Mouse (Mus musculus): ENCODE data around the gene Nus1. TPM values are rescaled to one million over a fixed set of nuclear protein-coding genes. Genes with fewer than 3 reads are reported as not detected.
A peak's percentile ranks its signal among the peaks of the same experiment; 100 is the strongest.

Gene Nus1
- 7.9 and 8.8 TPM in 2 replicates for polyA plus RNA-seq (2015; fragmentation: Nextera tagmentation; extraction: Ambion mirVana)

DNA sequence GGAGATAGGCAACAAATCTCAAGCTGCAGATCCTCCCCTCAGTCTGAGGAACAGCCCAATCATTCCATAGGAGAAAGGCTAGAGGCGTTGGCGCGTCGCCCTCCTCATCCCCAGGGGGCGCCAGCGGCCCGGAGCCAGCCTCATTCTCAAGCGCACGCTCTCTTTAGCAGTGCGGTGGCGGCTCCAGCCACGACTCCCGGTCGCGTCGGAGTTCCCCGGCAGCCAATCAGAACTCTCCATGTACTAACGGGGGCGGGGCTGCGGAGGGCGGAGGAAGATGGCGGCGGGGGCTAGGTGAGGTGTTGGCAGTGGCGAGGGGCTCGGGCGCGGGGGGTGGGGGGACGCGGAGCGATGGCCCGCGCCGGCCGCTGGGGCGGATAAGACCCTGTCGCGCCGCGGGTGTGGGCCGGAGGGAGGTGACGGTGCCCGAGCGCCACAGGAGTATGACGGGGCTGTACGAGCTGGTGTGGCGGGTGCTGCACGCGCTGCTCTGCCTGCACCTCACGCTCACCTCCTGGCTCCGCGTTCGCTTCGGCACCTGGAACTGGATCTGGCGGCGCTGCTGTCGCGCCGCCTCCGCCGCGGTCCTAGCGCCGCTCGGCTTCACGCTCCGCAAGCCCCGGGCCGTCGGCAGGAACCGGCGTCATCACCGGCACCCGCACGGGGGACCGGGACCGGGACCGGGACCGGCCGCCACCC lies at the start of gene Nus1:
Nus1 (plus strand) TSS at position 249 of the 699 bp plus-strand sequence.
- Histone ChIP-seq H3K9ac (peak within 1 kb of the TSS; percentile 93), H3K4me2 (peak within 1 kb of the TSS; percentile 67), H3K27me3 (no peaks in the 10 kb centered on the region), H3K9me3 (replicated peaks) (no peaks in the 10 kb centered on the region), H3K27ac (peak within 1 kb of the TSS; percentile 97), H3K4me1 (replicated peaks) (peaks cover 36% of the 10 kb centered on the region), H3K36me3 (no peaks in the 10 kb centered on the region), H3K4me3 (peak within 1 kb of the TSS; percentile 100)
- WGBS, result under 1% methylated on average over 51 of the region's 79 CpGs
- peak; percentile 98 for ATAC-seq (replicated peaks; ENCODE audit: insufficient number of reproducible peaks, insufficient read depth, low FRiP score, low read depth)

DNA sequence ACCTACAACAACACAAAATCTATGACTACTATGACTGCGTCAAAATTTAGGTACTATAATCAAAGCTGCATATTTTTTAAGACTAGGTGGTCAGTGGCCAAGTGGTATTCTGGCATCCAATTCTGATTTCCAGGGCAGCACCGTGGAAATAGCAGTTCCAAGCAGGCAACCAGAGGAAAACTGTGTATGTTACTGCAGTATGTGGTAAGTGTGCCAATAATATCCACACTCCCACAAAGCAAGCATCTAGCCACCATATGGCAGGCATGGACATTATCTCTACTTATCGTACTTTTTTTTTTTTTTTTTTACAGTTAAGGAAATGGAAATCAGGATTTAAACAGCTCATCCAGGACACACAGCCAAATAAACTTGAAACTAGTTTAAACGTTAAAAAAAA lies 49.0 kb upstream of the Nus1 start:
- 71% methylated on average over 4 of the region's 4 CpGs for WGBS
- Histone ChIP-seq H3K9me3 (replicated peaks) (no peaks in the 10 kb centered on the region), H3K27me3 (no peaks in the 10 kb centered on the region), H3K36me3 (no peaks in the 10 kb centered on the region), H3K4me3 (no peak overlapping the region), H3K27ac (no peak overlapping the region), H3K4me1 (replicated peaks) (no peaks in the 10 kb centered on the region), H3K4me2 (no peak overlapping the region), H3K9ac (no peak overlapping the region)
- no peak for ATAC-seq (replicated peaks; ENCODE audit: insufficient number of reproducible peaks, insufficient read depth, low FRiP score, low read depth)

DNA sequence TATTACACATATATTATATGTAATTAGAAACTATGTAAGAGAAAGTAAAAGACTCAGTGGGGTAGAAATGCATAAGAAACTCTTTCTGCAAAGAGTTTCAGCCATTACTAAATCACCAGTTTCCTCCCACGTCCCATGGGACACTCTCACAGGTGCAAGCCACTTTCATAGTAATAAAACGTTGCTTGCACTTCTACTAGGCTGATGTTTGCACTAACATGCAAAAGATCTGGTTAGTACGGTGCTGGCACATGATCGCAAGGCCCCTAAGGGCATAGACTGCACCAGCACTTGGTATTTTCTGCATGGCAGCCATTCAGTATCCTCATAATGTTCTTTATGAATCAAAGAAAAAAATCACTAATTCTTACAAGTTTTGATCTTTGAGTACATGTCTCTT lies 43.5 kb upstream of the Nus1 start:
- Histone ChIP-seq H3K9me3 (replicated peaks) (no peaks in the 10 kb centered on the region), H3K4me2 (no peak overlapping the region), H3K4me1 (replicated peaks) (no peaks in the 10 kb centered on the region), H3K9ac (no peak overlapping the region), H3K27ac (no peak overlapping the region), H3K27me3 (no peaks in the 10 kb centered on the region), H3K4me3 (no peak overlapping the region), H3K36me3 (no peaks in the 10 kb centered on the region)
- 82% methylated on average over 4 of the region's 4 CpGs for WGBS
- ATAC-seq (replicated peaks; ENCODE audit: insufficient number of reproducible peaks, insufficient read depth, low FRiP score, low read depth), result no peak

DNA sequence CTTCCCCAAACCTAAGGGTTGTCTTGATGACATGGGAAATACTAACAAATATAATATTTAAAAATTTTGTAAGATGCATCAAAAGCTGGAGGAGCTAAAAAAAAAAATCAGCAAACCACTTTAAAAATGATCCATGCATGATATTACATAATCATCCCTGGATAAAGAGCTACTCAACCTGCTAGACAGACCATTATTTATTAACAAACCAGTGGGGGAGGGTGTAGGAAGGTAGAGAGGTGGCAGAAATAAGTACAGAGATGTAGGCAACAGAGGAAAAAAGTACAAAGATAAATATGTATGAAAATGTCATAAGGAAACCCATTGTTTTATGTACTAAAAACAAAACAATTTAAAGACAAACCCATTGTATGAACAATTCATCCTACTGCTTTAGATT lies 42.7 kb upstream of the Nus1 start:
- no peaks in the 10 kb centered on the region for H3K27me3 ChIP-seq
- ATAC-seq (replicated peaks; ENCODE audit: insufficient number of reproducible peaks, insufficient read depth, low FRiP score, low read depth), result no peak
- no peak overlapping the region for H3K9ac ChIP-seq
- no peak overlapping the region for H3K4me3 ChIP-seq
- no peak overlapping the region for H3K4me2 ChIP-seq
- H3K36me3 ChIP-seq, result no peaks in the 10 kb centered on the region
- H3K4me1 ChIP-seq (replicated peaks), result no peaks in the 10 kb centered on the region; the same call in 1 of the 2 replicates
- H3K9me3 ChIP-seq (replicated peaks), result no peaks in the 10 kb centered on the region
- no peak overlapping the region for H3K27ac ChIP-seq

DNA sequence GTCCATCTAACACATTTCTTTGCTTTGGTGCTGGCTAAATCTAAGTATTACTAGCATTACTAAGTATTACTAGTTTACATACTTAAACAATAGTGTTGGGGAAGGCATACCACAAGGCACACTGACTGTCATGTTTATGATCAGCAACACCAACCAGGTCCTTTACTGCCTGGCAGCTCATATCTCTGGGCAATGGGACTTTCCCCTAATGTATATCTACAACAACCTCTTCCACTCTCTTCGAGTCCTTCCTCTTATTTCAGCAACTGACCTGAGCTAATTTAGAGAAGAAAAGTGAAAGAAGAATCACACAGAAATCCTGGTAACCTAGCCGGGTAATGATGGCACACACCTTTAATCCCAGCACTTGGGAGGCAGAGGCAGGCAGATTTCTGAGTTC lies 40.9 kb upstream of the Nus1 start:
- Histone ChIP-seq H3K4me3 (no peak overlapping the region), H3K9me3 (replicated peaks) (no peaks in the 10 kb centered on the region), H3K4me1 (replicated peaks) (peaks cover 6% of the 10 kb centered on the region; the same call in 1 of the 2 replicates), H3K4me2 (no peak overlapping the region), H3K27me3 (no peaks in the 10 kb centered on the region), H3K9ac (no peak overlapping the region), H3K36me3 (no peaks in the 10 kb centered on the region), H3K27ac (no peak overlapping the region)
- no peak for ATAC-seq (replicated peaks; ENCODE audit: insufficient number of reproducible peaks, insufficient read depth, low FRiP score, low read depth)
- WGBS, result 74% methylated on average over 2 of the region's 2 CpGs

DNA sequence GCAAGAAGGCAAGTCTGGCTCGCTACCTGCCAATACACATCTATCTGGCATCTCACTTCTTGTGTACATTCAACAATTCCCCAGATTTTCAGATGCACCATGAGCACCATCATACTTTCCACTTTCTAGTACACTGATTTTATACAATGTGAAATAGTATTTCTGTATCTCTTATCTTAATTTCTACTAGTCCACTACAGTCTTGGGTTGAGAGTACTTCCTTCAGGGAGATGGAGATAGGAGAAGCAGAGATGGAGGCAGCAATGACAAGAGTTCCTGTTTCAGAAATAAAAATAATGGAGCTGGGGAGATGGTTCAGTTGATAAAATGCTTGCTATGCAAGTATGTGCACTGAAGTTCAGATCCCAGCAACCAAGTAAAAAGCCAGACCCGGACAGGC lies 39.5 kb upstream of the Nus1 start:
- no peak overlapping the region for H3K27ac ChIP-seq
- no peak overlapping the region for H3K4me2 ChIP-seq
- no peaks in the 10 kb centered on the region for H3K27me3 ChIP-seq
- H3K36me3 ChIP-seq, result no peaks in the 10 kb centered on the region
- 91% methylated on average over 2 of the region's 2 CpGs for WGBS
- peaks cover 9% of the 10 kb centered on the region for H3K4me1 ChIP-seq (replicated peaks)
- no peak for ATAC-seq (replicated peaks; ENCODE audit: insufficient number of reproducible peaks, insufficient read depth, low FRiP score, low read depth)
- H3K9me3 ChIP-seq (replicated peaks), result no peaks in the 10 kb centered on the region
- H3K4me3 ChIP-seq, result no peak overlapping the region
- no peak overlapping the region for H3K9ac ChIP-seq

DNA sequence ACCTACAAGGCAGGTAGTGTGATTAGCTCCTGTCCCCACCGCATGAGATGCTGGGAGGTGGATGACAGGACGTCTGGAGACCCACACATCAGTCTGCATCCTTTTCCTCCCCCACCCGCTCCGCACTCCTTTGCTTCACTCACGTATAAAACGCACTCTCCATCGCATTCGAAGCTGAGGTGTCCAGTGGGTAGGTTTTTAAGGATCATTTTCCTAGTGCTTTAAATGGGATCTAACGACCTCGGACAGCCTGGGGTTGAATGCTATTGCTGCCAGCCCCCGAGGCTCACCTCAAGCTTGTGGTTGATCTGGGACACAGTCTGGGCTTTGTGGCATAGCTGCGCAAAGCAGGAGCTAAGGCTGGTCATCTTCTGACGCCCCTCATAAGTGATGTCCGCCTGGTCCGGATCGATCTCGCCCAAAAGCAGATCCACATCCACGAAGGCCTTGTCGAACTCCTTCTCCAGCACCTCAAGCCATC lies 36.0 kb upstream of the Nus1 start:
- peak; percentile 15; the same call in 1 of the 2 replicates for ATAC-seq (replicated peaks; ENCODE audit: insufficient number of reproducible peaks, insufficient read depth, low FRiP score, low read depth)
- Histone ChIP-seq H3K9ac (peak overlapping the region; percentile 81), H3K4me3 (peak overlapping the region; percentile 81), H3K27ac (peak overlapping the region; percentile 87), H3K9me3 (replicated peaks) (no peaks in the 10 kb centered on the region), H3K4me2 (peak overlapping the region; percentile 88), H3K27me3 (no peaks in the 10 kb centered on the region), H3K36me3 (no peaks in the 10 kb centered on the region), H3K4me1 (replicated peaks) (peaks cover 12% of the 10 kb centered on the region)
- under 1% methylated on average over 19 of the region's 19 CpGs for WGBS

DNA sequence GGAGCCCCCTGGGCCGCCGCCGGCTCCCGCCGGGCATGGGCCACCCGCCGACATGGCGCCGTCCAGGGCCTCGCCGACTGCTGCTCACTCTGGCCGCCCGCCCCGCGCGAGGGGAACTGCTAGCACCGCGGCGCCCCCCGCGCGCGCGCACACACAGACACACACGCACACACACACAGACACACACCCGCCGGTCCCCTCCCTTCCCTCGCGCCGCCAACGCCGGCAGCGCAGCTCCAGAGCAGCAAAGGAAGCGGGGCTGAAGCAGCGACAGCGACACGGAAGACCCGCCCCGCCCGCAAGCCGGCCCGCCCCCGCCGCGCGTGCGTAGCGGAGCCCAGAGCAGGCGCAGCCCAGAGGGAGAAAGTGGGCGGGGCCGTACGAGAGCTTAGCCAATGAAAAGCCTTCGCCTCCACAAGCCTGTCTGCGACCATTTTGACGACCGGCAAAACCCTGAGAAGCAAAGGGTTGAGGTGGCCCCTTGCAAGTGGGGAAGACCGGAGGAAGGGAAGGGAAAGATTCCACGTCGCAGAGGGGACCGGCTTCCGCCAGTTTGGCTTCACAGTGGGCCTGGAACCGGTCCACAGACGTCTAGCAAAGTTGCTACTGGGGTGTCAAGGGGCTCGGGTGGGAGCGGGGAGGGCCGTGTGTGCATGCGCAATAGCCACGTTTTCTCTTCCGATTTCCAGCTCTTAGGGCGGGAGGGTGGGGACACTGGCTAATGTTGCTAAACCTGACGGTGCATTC lies 35.3 kb upstream of the Nus1 start, which contains the start of gene Gopc:
Gopc (minus strand) TSS at position 280 of the 747 bp plus-strand sequence.
- Histone ChIP-seq H3K27me3 (no peaks in the 10 kb centered on the region), H3K9ac (peak within 1 kb of the TSS; percentile 81), H3K4me3 (peak within 1 kb of the TSS; percentile 81), H3K27ac (peak within 1 kb of the TSS; percentile 97), H3K9me3 (replicated peaks) (no peaks in the 10 kb centered on the region), H3K36me3 (no peaks in the 10 kb centered on the region), H3K4me2 (peak within 1 kb of the TSS; percentile 88), H3K4me1 (replicated peaks) (peaks cover 12% of the 10 kb centered on the region)
- ATAC-seq (replicated peaks; ENCODE audit: insufficient number of reproducible peaks, insufficient read depth, low FRiP score, low read depth), result peak; percentile 98
- WGBS, result under 1% methylated on average over 70 of the region's 71 CpGs

DNA sequence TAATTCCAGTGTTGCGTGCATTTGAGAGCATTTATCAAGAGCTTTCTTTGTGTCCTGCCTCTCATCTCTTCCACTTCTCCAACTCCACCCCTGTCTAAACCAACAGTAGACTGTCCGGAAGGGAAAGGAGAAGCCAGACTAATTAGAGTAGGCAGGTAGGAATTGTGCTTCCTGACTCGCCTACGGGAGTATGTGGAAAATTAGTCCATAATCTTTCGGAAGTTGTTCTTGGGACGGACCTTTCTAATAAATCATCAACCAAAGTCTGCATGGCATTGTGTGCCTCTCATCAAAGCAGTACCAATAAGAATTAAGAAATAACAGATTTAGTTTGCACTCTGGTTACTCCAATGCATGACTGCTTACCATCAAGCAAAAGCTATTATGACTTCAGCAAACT lies 34.3 kb upstream of the Nus1 start:
- 74% methylated on average over 6 of the region's 6 CpGs for WGBS
- H3K9me3 ChIP-seq (replicated peaks), result no peaks in the 10 kb centered on the region
- peak overlapping the region; percentile 81 for H3K4me3 ChIP-seq
- H3K36me3 ChIP-seq, result no peaks in the 10 kb centered on the region
- H3K4me1 ChIP-seq (replicated peaks), result peaks cover 12% of the 10 kb centered on the region
- no peak for ATAC-seq (replicated peaks; ENCODE audit: insufficient number of reproducible peaks, insufficient read depth, low FRiP score, low read depth)
- 0 out of 2 replicates have a peak overlapping the region, but pooled peaks have one; percentile 81 for H3K9ac ChIP-seq
- peak overlapping the region; percentile 88 for H3K4me2 ChIP-seq
- H3K27me3 ChIP-seq, result no peaks in the 10 kb centered on the region
- peak overlapping the region; percentile 97; the same call in 1 of the 2 replicates for H3K27ac ChIP-seq

DNA sequence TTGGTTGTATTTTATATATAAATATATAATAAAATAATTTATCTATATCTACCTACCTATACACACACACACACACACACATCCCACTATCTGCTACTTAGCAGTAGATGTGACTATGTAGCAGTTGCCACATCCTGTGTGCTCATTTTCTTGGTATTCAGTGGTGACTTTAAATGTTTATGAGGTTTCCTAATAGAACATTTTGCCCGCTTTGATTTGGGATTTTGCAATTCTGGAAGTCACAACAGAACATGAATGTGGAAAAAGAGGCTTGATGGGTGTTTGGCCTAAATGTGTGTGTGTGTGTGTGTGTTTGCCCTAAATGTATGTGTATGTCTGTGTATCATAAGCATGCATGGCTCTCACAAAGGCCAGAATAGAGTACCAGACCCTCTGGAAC lies 33.8 kb upstream of the Nus1 start:
- ATAC-seq (replicated peaks; ENCODE audit: insufficient number of reproducible peaks, insufficient read depth, low FRiP score, low read depth), result no peak
- no peak overlapping the region for H3K27ac ChIP-seq
- H3K4me3 ChIP-seq, result no peak overlapping the region
- WGBS, result 85% methylated on average over 1 of the region's 1 CpGs
- H3K36me3 ChIP-seq, result no peaks in the 10 kb centered on the region
- H3K9me3 ChIP-seq (replicated peaks), result no peaks in the 10 kb centered on the region
- no peak overlapping the region for H3K9ac ChIP-seq
- H3K4me1 ChIP-seq (replicated peaks), result peaks cover 12% of the 10 kb centered on the region
- H3K4me2 ChIP-seq, result no peak overlapping the region
- no peaks in the 10 kb centered on the region for H3K27me3 ChIP-seq

DNA sequence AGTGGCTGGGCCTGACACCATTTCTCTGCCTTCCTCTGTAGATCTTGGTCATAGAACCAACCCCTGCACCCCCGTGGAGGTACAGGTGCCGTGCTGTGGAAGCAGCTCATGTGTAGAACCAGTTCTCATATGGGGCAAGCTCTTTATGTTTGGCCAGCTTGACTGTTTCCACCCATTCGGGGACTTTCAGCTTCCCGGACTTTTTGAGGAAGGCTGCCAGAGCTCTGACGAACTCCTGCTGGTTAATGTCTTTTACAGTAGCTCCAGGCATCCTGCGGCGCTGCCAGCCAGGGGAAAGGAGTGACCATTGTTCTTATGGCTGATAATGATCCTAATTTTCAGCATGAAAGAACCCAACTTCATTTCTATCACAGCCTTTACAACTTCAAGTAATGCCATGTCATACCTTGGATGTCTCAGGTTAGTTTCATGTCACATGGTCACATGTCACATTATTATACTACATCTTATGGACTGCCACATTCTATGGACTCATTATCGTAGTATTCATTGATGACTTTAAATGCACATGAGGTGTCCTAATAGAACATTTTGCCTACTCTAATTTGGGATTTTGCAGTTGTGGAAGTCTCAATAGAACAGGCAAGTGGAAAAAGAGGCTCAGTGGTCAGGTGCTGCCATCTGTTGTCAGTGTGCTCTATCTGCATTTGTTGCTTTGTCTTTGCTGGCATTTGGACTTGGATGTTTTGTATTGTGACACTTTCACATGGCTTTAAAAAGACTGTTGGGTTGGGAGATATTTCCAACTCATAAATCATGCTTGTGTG lies 32.3 kb upstream of the Nus1 start:
- no peaks in the 10 kb centered on the region for H3K9me3 ChIP-seq (replicated peaks)
- no peak overlapping the region for H3K9ac ChIP-seq
- H3K36me3 ChIP-seq, result no peaks in the 10 kb centered on the region
- WGBS, result 35% methylated on average over 8 of the region's 8 CpGs
- peaks cover 12% of the 10 kb centered on the region for H3K4me1 ChIP-seq (replicated peaks)
- no peak overlapping the region for H3K27ac ChIP-seq
- no peak overlapping the region for H3K4me3 ChIP-seq
- H3K4me2 ChIP-seq, result no peak overlapping the region
- no peaks in the 10 kb centered on the region for H3K27me3 ChIP-seq
- ATAC-seq (replicated peaks; ENCODE audit: insufficient number of reproducible peaks, insufficient read depth, low FRiP score, low read depth), result no peak

Measured in heart, embryonic 15.5 days (tissue).